Mouse (Mus musculus) embryonic facial prominence, embryonic 12.5 days (tissue): Measurements from ENCODE around the gene Cp. TPM values are rescaled to one million over a fixed set of nuclear protein-coding genes. Genes with fewer than 3 reads are reported as not detected.
"Not testable (repeated sequence)": the region's sequence is repeated elsewhere in the genome, so short reads cannot be mapped to it uniquely, and the experiment has no call there.

Experiments used
- ATAC-seq: fragments of 200-750 bp; cut with Nextera tagmentation; 2 replicates; pipeline ENCODE4 v1.8.0; 2017; ENCODE audit not compliant: insufficient number of reproducible peaks, insufficient read depth, low FRiP score, low TSS enrichment
- H3K27ac ChIP-seq: fragments of 300-500 bp; sonication (generic); 2 replicates; pipeline ENCODE4 v1.5.1; 2016; ENCODE audit warnings: mild to moderate bottlenecking
- H3K27me3 ChIP-seq: fragments of 300-500 bp; sonication (generic); 2 replicates; pipeline ENCODE4 v1.6.1; 2016; ENCODE audit warnings: mild to moderate bottlenecking, moderate library complexity
- H3K36me3 ChIP-seq: fragments of 300-500 bp; sonication (generic); 2 replicates; pipeline ENCODE4 v1.6.1; 2016; ENCODE audit warnings: mild to moderate bottlenecking
- H3K4me1 ChIP-seq: fragments of 300-500 bp; sonication (generic); 2 replicates; pipeline ENCODE4 v1.6.1; 2016
- H3K4me2 ChIP-seq: fragments of 300-500 bp; sonication (generic); replicated peaks from 2 replicates; pipeline ENCODE4 v1.6.1; 2016; ENCODE audit warnings: mild to moderate bottlenecking, moderate library complexity
- H3K4me3 ChIP-seq: fragments of 300-500 bp; sonication (generic); 2 replicates; pipeline ENCODE4 v1.5.1; 2016; ENCODE audit warnings: mild to moderate bottlenecking
- H3K9ac ChIP-seq: fragments of 300-500 bp; sonication (generic); 2 replicates; pipeline ENCODE4 v1.6.1; 2016; ENCODE audit warnings: mild to moderate bottlenecking, moderate library complexity
- H3K9me3 ChIP-seq: fragments of 300-500 bp; sonication (generic); 2 replicates; pipeline ENCODE4 v1.6.1; 2016; ENCODE audit warnings: mild to moderate bottlenecking, moderate library complexity
- WGBS: fragments of 180-500 bp; shearing (Covaris S2); methylation state at CpG from one replicate; pipeline ENCODE4 v1.1.7; 2016; 5-methylcytosine and 5-hydroxymethylcytosine counted together
- polyA plus RNA-seq: library from polyadenylated mRNA; unstranded; fragments of >200 nt; fragmentation: Nextera tagmentation; extraction: Ambion mirVana; gene quantifications from 2 replicates; pipeline ENCODE4 v1.2.1, GENCODE M21; 2016

Gene Cp
- polyA plus RNA-seq, 1 experiment from 2014 or later, result 6.1 TPM

GRCm38 (mm10) chr3:20007759-20008158, 50.9 kb downstream of the Cp start:
- no peaks in the 10 kb centered on the region for H3K27me3 ChIP-seq
- H3K9ac ChIP-seq, result no peak overlapping the region
- peaks cover 3% of the 10 kb centered on the region; the same call in 1 of the 2 replicates for H3K4me1 ChIP-seq
- WGBS, result 86% methylated on average over 5 of the region's 5 CpGs
- H3K27ac ChIP-seq, result no peak overlapping the region
- ATAC-seq, result no peak
- no peaks in the 10 kb centered on the region for H3K9me3 ChIP-seq
- H3K4me3 ChIP-seq, result no peak overlapping the region
- 0 out of 2 replicates have a peak, but pooled peaks cover 3% of the 10 kb centered on the region for H3K36me3 ChIP-seq
- H3K4me2 ChIP-seq, result no peak overlapping the region

DNA sequence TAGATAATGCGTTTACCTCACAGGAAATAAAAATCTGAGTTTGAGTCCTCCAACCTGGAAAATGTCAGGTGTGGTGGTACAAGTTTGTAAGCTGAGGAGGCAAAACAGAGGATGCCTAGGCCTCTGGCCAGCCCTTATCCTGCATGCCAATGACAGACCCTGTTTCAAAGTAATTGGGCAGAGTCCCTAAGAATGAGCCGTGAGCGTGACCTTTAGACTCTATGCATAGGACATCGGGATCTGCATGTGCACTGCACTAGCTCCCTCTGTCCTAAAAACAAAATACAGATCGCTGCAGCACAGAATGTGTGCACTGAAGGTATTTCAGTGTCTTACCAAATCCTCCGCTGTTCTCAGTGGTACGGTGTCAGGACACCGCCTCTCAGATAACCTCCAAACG, 53.6 kb downstream of the Cp start:
- no peak overlapping the region for H3K4me3 ChIP-seq
- H3K36me3 ChIP-seq, result 0 out of 2 replicates have a peak, but pooled peaks cover 3% of the 10 kb centered on the region
- peak overlapping the region; percentile 18; the same call in 1 of the 2 replicates for H3K4me2 ChIP-seq
- 59% methylated on average over 9 of the region's 9 CpGs for WGBS
- peaks cover 3% of the 10 kb centered on the region; the same call in 1 of the 2 replicates for H3K4me1 ChIP-seq
- H3K9ac ChIP-seq, result no peak overlapping the region
- no peaks in the 10 kb centered on the region for H3K9me3 ChIP-seq
- H3K27ac ChIP-seq, result peak overlapping the region; percentile 82
- no peaks in the 10 kb centered on the region for H3K27me3 ChIP-seq
- no peak for ATAC-seq

- not testable (repeated sequence) for H3K9ac ChIP-seq, H3K27me3 ChIP-seq, H3K9me3 ChIP-seq, H3K4me3 ChIP-seq, H3K36me3 ChIP-seq, H3K4me1 ChIP-seq
- peak overlapping the region; percentile 18; the same call in 1 of the 2 replicates for H3K4me2 ChIP-seq
- 0 out of 2 replicates have a peak, but pooled peaks have one; percentile 15 for ATAC-seq
- WGBS, result 30% methylated on average over 7 of the region's 7 CpGs
- H3K27ac ChIP-seq, result peak overlapping the region; percentile 82
Observed at GRCm38 (mm10) chr3:20010905-20011304, 54.1 kb downstream of the Cp start.

GRCm38 (mm10) chr3:20014454-20014853, 57.6 kb downstream of the Cp start:
- WGBS, result 95% methylated on average over 2 of the region's 2 CpGs
- peaks cover 3% of the 10 kb centered on the region; the same call in 1 of the 2 replicates for H3K4me1 ChIP-seq
- H3K9ac ChIP-seq, result no peak overlapping the region
- no peak overlapping the region for H3K27ac ChIP-seq
- H3K27me3 ChIP-seq, result no peaks in the 10 kb centered on the region
- no peak overlapping the region for H3K4me2 ChIP-seq
- peaks cover 14% of the 10 kb centered on the region for H3K36me3 ChIP-seq
- H3K4me3 ChIP-seq, result no peak overlapping the region
- H3K9me3 ChIP-seq, result no peaks in the 10 kb centered on the region
- no peak for ATAC-seq

- ATAC-seq, result no peak
- Histone ChIP-seq H3K9me3 (no peaks in the 10 kb centered on the region), H3K27ac (no peak overlapping the region), H3K4me1 (no peaks in the 10 kb centered on the region), H3K4me3 (no peak overlapping the region), H3K36me3 (peaks cover 18% of the 10 kb centered on the region), H3K27me3 (no peaks in the 10 kb centered on the region), H3K4me2 (no peak overlapping the region), H3K9ac (no peak overlapping the region)
- 89% methylated on average over 8 of the region's 8 CpGs for WGBS
Observed at GRCm38 (mm10) chr3:20018076-20018475, 61.2 kb downstream of the Cp start.

DNA sequence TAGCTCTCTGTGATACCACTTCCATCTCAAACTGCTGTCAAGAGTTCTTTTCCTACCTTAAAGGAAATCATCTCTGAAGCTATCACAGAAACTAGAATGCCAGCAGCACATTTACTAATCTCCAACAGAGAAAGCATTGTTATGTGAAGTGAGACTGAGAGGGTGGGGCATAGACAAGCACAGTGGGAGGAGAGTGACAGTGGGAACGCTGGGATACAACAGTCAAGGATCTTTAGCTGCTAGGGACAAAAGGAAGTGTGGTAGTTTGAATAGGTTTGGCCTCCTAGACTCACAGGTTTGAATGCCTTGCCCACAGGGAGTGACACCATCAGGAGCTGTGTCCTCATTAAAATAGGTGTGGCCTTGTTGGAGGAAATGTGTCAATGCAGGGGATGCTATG, 67.0 kb downstream of the Cp start:
- Histone ChIP-seq H3K4me2 (no peak overlapping the region), H3K9me3 (no peaks in the 10 kb centered on the region), H3K27ac (no peak overlapping the region), H3K36me3 (peaks cover 24% of the 10 kb centered on the region), H3K4me1 (no peaks in the 10 kb centered on the region), H3K9ac (no peak overlapping the region), H3K4me3 (no peak overlapping the region), H3K27me3 (no peaks in the 10 kb centered on the region)
- WGBS, result 58% methylated on average over 1 of the region's 1 CpGs
- ATAC-seq, result no peak

DNA sequence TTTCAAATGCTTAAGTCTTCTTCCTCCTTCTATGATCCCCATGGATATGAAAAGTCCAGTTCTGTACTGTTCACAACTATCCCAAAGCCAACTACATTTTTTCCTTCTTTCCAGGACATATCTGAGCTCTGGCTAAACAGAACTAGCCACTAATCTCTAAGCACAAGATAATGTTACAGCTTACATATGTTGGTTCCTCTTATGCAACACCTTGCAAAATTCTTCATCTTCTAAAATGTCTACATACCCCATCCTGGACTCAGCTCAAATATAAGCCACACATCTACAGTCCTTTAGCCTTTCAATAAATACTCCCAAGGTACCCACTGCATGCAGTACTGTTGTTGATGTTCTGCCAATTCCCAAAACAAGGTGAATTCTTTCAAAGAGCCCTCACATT, 69.6 kb downstream of the Cp start:
- Histone ChIP-seq H3K27ac (no peak overlapping the region), H3K36me3 (peaks cover 20% of the 10 kb centered on the region), H3K9me3 (no peaks in the 10 kb centered on the region), H3K4me3 (no peak overlapping the region), H3K4me2 (no peak overlapping the region), H3K27me3 (no peaks in the 10 kb centered on the region), H3K9ac (no peak overlapping the region), H3K4me1 (no peaks in the 10 kb centered on the region)
- no peak for ATAC-seq

DNA sequence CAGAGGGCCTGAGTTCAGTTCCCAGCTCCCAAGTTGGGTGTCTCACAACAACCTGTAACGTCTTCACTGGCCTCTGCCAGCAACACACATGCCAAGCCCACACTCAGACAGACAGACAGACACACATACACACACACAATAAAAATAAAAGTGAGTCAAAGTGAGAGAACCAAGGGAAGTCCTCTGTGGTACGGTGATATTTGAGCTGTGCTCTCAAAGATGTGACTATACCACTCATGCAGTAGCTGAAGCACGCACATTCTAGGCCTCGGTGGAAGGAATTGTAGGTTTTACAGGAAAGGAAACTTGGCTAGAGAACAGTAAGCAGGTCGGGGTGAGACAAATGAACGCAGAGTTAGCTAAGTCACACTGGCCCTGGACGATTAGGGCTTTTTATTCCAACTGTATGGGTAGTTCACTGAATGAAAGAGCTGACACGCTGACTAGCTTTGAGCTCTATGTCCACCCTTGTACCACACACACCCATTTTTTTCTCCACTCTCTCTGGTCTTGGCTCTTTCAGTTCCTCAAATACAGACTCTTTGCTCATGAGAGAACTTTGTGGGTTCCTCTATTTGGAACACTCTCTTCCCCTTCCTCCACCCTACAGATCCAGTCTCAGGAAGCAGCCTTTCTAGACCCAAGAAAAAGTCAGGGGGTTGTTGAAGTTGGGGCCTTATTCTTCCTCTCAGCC, 70.3 kb downstream of the Cp start:
- Histone ChIP-seq H3K9ac (no peak overlapping the region), H3K27ac (no peak overlapping the region), H3K27me3 (no peaks in the 10 kb centered on the region), H3K4me3 (no peak overlapping the region), H3K36me3 (peaks cover 20% of the 10 kb centered on the region), H3K4me1 (no peaks in the 10 kb centered on the region), H3K4me2 (no peak overlapping the region), H3K9me3 (no peaks in the 10 kb centered on the region)
- WGBS, result 88% methylated on average over 8 of the region's 8 CpGs
- no peak for ATAC-seq

GRCm38 (mm10) chr3:20027788-20028187, 70.9 kb downstream of the Cp start:
- Histone ChIP-seq H3K27me3 (no peaks in the 10 kb centered on the region), H3K4me3 (no peak overlapping the region), H3K9me3 (no peaks in the 10 kb centered on the region), H3K9ac (no peak overlapping the region), H3K27ac (no peak overlapping the region), H3K4me2 (no peak overlapping the region), H3K4me1 (no peaks in the 10 kb centered on the region), H3K36me3 (peaks cover 20% of the 10 kb centered on the region)
- no peak for ATAC-seq
- WGBS, result 88% methylated on average over 5 of the region's 5 CpGs

DNA sequence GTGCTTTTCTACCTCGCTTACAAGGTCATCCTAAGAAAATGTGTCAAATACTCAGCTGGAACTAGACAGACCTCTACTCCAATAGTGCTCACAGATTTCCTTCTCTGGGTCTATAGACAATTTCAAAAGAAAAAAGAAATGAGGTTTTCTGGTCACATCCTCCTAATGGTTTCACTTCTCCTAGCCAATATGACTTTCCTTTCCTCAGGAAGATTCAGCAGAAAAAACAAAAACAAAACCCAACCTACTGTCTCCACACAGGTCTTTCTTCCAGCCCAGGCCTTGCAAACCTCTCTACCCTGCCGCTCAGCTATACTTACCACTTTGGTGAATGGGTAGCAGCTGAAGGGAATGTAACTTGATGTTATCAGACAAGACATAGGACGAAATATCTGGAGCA, 71.8 kb downstream of the Cp start:
- ATAC-seq, result no peak
- Histone ChIP-seq H3K9ac (no peak overlapping the region), H3K9me3 (no peaks in the 10 kb centered on the region), H3K4me2 (no peak overlapping the region), H3K27me3 (no peaks in the 10 kb centered on the region), H3K4me3 (no peak overlapping the region), H3K27ac (no peak overlapping the region), H3K4me1 (no peaks in the 10 kb centered on the region), H3K36me3 (peaks cover 18% of the 10 kb centered on the region)
- WGBS, result 93% methylated on average over 3 of the region's 3 CpGs

DNA sequence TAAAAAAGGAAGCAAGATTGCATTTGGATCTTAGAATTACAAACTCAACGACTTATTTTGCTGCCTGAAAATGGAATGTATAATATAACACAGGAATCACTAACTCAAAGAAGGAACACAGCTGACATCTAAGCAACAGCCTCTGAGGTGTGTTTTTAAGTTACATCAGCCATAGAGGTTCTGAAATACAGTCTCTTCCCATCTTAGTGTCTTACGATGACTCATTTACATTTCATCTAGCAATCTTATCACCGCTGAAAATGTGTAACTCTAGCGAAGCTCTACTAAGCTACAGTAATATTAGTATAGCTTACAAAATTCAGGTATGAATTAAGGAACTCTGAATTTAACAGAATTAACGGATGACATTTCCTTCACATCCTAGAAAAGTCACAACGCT, 74.0 kb downstream of the Cp start:
- 90% methylated on average over 6 of the region's 6 CpGs for WGBS
- H3K27ac ChIP-seq, result no peak overlapping the region
- no peaks in the 10 kb centered on the region for H3K27me3 ChIP-seq
- H3K4me2 ChIP-seq, result no peak overlapping the region
- H3K9me3 ChIP-seq, result no peaks in the 10 kb centered on the region
- ATAC-seq, result no peak
- no peaks in the 10 kb centered on the region for H3K4me1 ChIP-seq
- no peak overlapping the region for H3K4me3 ChIP-seq
- no peak overlapping the region for H3K9ac ChIP-seq
- H3K36me3 ChIP-seq, result no peaks in the 10 kb centered on the region

DNA sequence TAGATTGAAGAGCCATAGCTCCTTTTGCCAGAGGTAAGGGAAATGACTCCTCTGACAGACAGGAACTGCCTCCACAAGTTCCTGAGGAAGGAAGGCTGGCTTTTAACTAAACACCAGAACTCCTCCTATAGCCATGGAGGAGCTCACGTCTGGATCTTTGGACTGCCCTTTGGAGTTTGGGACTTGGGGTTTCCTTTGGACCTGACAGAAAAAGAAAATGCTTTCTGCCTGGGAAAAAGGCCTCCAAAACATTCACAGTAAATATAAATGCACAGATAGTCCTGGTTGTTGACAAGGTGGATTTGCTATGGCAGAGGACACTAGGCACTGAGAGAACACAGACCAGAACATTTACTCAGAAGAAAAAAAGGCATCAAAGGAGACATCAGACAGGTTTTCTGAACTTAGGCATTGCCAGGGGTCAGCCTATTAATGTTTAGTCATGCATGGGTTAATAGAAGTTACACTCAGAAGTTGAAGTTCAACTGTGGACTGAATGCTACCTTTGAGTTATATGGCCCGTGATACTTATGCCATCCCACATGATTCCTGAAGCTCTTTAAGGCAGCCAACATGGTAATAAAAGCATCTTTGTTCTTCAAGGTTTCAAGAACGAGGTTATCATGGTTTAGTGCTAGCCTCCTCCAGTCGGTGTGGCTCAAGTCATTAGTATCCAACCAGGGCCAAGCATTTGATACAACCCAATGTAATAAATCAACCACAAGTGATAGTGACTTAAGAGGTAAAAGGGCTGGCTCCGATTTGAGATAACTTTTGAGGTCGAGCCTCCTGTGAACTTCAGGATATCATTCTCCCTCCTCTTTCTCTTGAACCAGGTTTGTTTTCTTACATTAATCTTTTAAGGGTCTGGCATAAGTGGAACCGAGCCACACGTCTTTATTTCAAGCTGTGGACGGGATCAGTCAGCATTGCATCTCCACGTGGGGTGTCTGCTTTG, 77.2 kb downstream of the Cp start:
- Histone ChIP-seq H3K4me1 (no peaks in the 10 kb centered on the region), H3K27me3 (no peaks in the 10 kb centered on the region), H3K9me3 (no peaks in the 10 kb centered on the region), H3K36me3 (no peaks in the 10 kb centered on the region), H3K4me3 (peak overlapping the region; percentile 80), H3K4me2 (peak overlapping the region; percentile 61), H3K9ac (peak overlapping the region; percentile 48), H3K27ac (no peak overlapping the region)
- WGBS, result 16% methylated on average over 10 of the region's 10 CpGs
- ATAC-seq, result no peak
